Mouse (Mus musculus) hindbrain, embryonic 16.5 days (tissue): ENCODE measurements around the gene Cables2. TPM values are rescaled to one million over a fixed set of nuclear protein-coding genes. Genes with fewer than 3 reads are reported as not detected.

Experiments used
- ATAC-seq: fragments of 200-750 bp; cut with Nextera tagmentation; 2 replicates; pipeline ENCODE4 v1.8.0; 2017; ENCODE audit warnings: moderate TSS enrichment, moderate library complexity
- H3K27ac ChIP-seq: fragments of 300-500 bp; sonication (generic); 2 replicates; pipeline ENCODE4 v1.5.1; 2014; ENCODE audit warnings: low read depth, mild to moderate bottlenecking, control low read depth, low read length, moderate library complexity
- H3K27me3 ChIP-seq: fragments of 300-500 bp; sonication (generic); replicated peaks from 2 replicates; pipeline ENCODE4 v1.6.1; 2014; ENCODE audit warnings: low read length; ENCODE audit not compliant: control insufficient read depth, insufficient read depth
- H3K36me3 ChIP-seq: fragments of 300-500 bp; sonication (generic); 2 replicates; pipeline ENCODE4 v1.6.1; 2014; ENCODE audit warnings: mild to moderate bottlenecking, low read length, moderate library complexity, mixed read lengths; ENCODE audit not compliant: control insufficient read depth, insufficient read depth
- H3K4me1 ChIP-seq: fragments of 300-500 bp; sonication (generic); 2 replicates; pipeline ENCODE4 v1.6.1; 2014; ENCODE audit warnings: low read depth, low read length; ENCODE audit not compliant: control insufficient read depth, insufficient read depth
- H3K4me2 ChIP-seq: fragments of 300-500 bp; sonication (generic); 2 replicates; pipeline ENCODE4 v1.6.1; 2014; ENCODE audit warnings: mild to moderate bottlenecking, low read length, control low read depth, moderate library complexity
- H3K4me3 ChIP-seq: fragments of 300-500 bp; sonication (generic); 2 replicates; pipeline ENCODE4 v1.5.1; 2014; ENCODE audit warnings: mild to moderate bottlenecking, low read length, control low read depth, moderate library complexity
- H3K9ac ChIP-seq: fragments of 300-500 bp; sonication (generic); 2 replicates; pipeline ENCODE4 v1.6.1; 2014; ENCODE audit warnings: low read depth, mild to moderate bottlenecking, control low read depth, low read length, moderate library complexity
- H3K9me3 ChIP-seq: fragments of 300-500 bp; sonication (generic); 2 replicates; pipeline ENCODE4 v1.6.1; 2014; ENCODE audit warnings: mild to moderate bottlenecking, low read length, moderate library complexity; ENCODE audit not compliant: control insufficient read depth
- WGBS: fragments of 180-500 bp; shearing (Covaris S2); extraction: QIAGEN DNeasy Blood & Tissue Kit; methylation state at CpG from one replicate; pipeline ENCODE4 v1.1.7; 2014; 5-methylcytosine and 5-hydroxymethylcytosine counted together
- polyA plus RNA-seq: library from polyadenylated mRNA; unstranded; fragments of >200 nt; fragmentation: Nextera tagmentation; extraction: Ambion mirVana; gene quantifications from 2 replicates; pipeline ENCODE4 v1.2.1, GENCODE M21; 2015

Gene Cables2
- polyA plus RNA-seq, 1 experiment from 2014 or later: 11.1 TPM

GRCm38 (mm10) chr2:180290503-180290902, 17.2 kb upstream of the Cables2 start:
- no peak overlapping the region for H3K9ac ChIP-seq
- H3K36me3 ChIP-seq: no peaks in the 10 kb centered on the region
- ATAC-seq: no peak
- no peak overlapping the region for H3K27ac ChIP-seq
- WGBS: 76% methylated on average over 6 of the region's 6 CpGs
- no peaks in the 10 kb centered on the region for H3K4me1 ChIP-seq
- H3K4me3 ChIP-seq: no peak overlapping the region
- no peaks in the 10 kb centered on the region for H3K9me3 ChIP-seq
- H3K27me3 ChIP-seq: no peaks in the 10 kb centered on the region
- no peak overlapping the region for H3K4me2 ChIP-seq

GRCm38 (mm10) chr2:180289440-180290108, 16.3 kb upstream of the Cables2 start, which contains the start of gene Rbbp8nl:
TSS of gene Rbbp8nl (minus strand) at chr2:180289879.
- Histone ChIP-seq H3K9ac (no peak within 1 kb of the TSS), H3K4me1 (no peaks in the 10 kb centered on the region), H3K27ac (no peak within 1 kb of the TSS), H3K4me3 (no peak within 1 kb of the TSS), H3K4me2 (no peak within 1 kb of the TSS), H3K9me3 (no peaks in the 10 kb centered on the region), H3K36me3 (no peaks in the 10 kb centered on the region), H3K27me3 (no peaks in the 10 kb centered on the region)
- no peak for ATAC-seq
- 51% methylated on average over 16 of the region's 16 CpGs for WGBS

GRCm38 (mm10) chr2:180288966-180289365, 15.7 kb upstream of the Cables2 start:
- H3K9me3 ChIP-seq: no peaks in the 10 kb centered on the region
- 63% methylated on average over 11 of the region's 11 CpGs for WGBS
- H3K4me1 ChIP-seq: no peaks in the 10 kb centered on the region
- no peak overlapping the region for H3K4me3 ChIP-seq
- no peaks in the 10 kb centered on the region for H3K27me3 ChIP-seq
- ATAC-seq: no peak
- H3K4me2 ChIP-seq: no peak overlapping the region
- H3K36me3 ChIP-seq: no peaks in the 10 kb centered on the region
- H3K9ac ChIP-seq: no peak overlapping the region
- no peak overlapping the region for H3K27ac ChIP-seq

DNA sequence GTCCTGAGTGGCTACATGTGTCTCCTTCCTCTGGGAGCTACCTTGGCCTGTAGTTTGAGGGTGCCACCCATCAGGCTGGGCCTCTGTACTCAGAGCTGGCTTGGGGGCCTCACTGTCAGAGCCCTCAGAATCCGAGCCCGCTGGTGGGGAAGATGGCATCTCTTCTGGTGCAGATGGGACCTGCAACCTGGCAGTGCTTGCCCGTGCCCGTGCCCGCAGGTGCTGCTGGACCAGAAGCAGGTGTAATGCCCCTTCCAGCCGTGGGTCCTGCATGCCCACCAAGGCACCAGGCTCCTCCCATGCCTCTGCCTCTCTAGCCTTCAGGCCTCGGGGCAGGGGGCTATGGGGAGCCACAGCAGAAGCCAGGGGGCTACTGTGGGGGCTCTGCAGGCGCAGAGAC, 6.0 kb upstream of the Cables2 start:
- WGBS: 82% methylated on average over 8 of the region's 8 CpGs
- Histone ChIP-seq H3K4me3 (no peak overlapping the region), H3K4me1 (no peaks in the 10 kb centered on the region), H3K27ac (no peak overlapping the region), H3K27me3 (no peaks in the 10 kb centered on the region; the same call in 1 of the 2 replicates), H3K4me2 (no peak overlapping the region), H3K9ac (no peak overlapping the region), H3K9me3 (no peaks in the 10 kb centered on the region), H3K36me3 (no peaks in the 10 kb centered on the region)
- no peak for ATAC-seq

- H3K9ac ChIP-seq: no peak overlapping the region
- no peak overlapping the region for H3K4me2 ChIP-seq
- H3K9me3 ChIP-seq: no peaks in the 10 kb centered on the region
- 69% methylated on average over 8 of the region's 8 CpGs for WGBS
- no peak overlapping the region for H3K4me3 ChIP-seq
- no peaks in the 10 kb centered on the region for H3K36me3 ChIP-seq
- no peaks in the 10 kb centered on the region; the same call in 1 of the 2 replicates for H3K27me3 ChIP-seq
- no peak for ATAC-seq
- H3K27ac ChIP-seq: no peak overlapping the region
- H3K4me1 ChIP-seq: no peaks in the 10 kb centered on the region; the same call in none of the 2 replicates
Observed at GRCm38 (mm10) chr2:180277773-180278320, 4.6 kb upstream of the Cables2 start.

DNA sequence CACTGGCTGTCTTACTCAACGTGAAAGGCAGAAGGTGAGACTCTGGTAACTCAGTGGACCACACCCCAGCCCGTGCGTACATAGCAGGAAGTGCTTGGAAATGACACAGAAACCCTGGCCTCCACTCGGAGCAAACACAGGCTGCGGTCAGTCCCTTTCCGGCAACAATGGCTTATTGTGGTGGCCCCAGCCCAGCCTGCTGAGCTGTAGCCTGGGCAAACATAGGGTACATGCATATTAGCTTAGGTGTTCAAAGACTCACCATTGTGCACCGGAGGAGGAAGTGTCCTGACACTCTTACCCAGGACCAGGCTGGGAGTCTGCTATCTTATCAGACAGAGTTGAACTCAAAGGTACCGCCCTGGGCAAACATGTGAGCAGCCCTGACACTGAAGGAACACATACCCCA, 3.6 kb upstream of the Cables2 start:
- 74% methylated on average over 8 of the region's 8 CpGs for WGBS
- Histone ChIP-seq H3K27ac (no peak overlapping the region), H3K4me1 (peaks cover 9% of the 10 kb centered on the region), H3K4me3 (no peak overlapping the region), H3K9me3 (no peaks in the 10 kb centered on the region), H3K36me3 (no peaks in the 10 kb centered on the region), H3K4me2 (no peak overlapping the region), H3K9ac (no peak overlapping the region), H3K27me3 (no peaks in the 10 kb centered on the region; the same call in 1 of the 2 replicates)
- ATAC-seq: no peak

DNA sequence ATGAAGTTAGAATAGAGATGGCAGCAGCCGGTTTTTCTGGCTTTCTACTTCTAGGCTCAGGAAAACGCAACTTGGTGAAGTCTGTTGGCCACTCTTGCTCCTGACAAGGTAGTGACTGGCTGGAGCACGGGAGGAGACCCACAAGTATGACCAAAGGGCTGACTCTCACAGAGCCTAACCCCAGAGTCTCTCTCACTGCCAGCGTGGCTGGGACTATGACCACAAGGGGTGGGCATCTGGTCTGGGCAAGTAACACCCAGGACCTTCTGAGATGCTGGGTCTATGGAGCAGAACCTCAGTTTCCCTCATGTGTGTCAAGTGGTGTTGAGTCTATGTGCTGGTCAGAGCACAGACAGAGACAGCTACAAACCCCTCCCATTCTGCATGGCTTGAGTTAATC, 3.1 kb upstream of the Cables2 start:
- no peak for ATAC-seq

DNA sequence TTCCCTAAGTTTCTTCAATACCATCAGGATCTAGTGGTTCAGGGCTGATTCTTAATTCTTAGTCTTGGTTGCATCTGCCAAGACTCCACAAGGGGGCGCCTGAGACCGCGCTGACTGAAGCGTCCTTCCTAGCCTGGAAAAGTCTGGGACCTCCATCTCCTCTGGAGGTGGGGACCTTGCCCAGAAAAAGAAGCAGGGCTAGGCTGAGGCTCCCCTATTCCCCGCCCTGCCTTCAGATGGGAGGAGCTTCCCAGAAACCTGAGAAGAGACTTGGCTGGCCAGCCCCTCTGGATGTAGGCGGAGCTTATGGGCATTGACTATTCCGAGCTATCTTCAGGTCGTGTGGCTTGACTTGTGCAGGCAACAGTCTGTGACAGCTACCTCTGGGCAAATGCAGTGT, 2.5 kb upstream of the Cables2 start:
- Histone ChIP-seq H3K4me3 (no peak overlapping the region), H3K9me3 (no peaks in the 10 kb centered on the region), H3K4me2 (peak overlapping the region; percentile 37), H3K9ac (no peak overlapping the region), H3K36me3 (no peaks in the 10 kb centered on the region), H3K27ac (no peak overlapping the region), H3K4me1 (peaks cover 16% of the 10 kb centered on the region), H3K27me3 (no peaks in the 10 kb centered on the region; the same call in 1 of the 2 replicates)
- ATAC-seq: no peak
- under 1% methylated on average over 8 of the region's 8 CpGs for WGBS

More for the DNA sequence above, 3.1 kb upstream of the Cables2 start:
- Histone ChIP-seq H3K4me3 (no peak overlapping the region), H3K9me3 (no peaks in the 10 kb centered on the region), H3K9ac (no peak overlapping the region), H3K36me3 (no peaks in the 10 kb centered on the region), H3K4me2 (no peak overlapping the region), H3K4me1 (peaks cover 14% of the 10 kb centered on the region), H3K27me3 (no peaks in the 10 kb centered on the region; the same call in 1 of the 2 replicates), H3K27ac (no peak overlapping the region)
- 64% methylated on average over 4 of the region's 4 CpGs for WGBS

- H3K9ac ChIP-seq: no peak overlapping the region
- no peaks in the 10 kb centered on the region for H3K36me3 ChIP-seq
- no peak overlapping the region for H3K4me3 ChIP-seq
- WGBS: 93% methylated on average over 2 of the region's 2 CpGs
- no peaks in the 10 kb centered on the region for H3K9me3 ChIP-seq
- no peak overlapping the region for H3K27ac ChIP-seq
- H3K4me2 ChIP-seq: no peak overlapping the region
- no peak for ATAC-seq
- H3K4me1 ChIP-seq: peaks cover 17% of the 10 kb centered on the region
- no peaks in the 10 kb centered on the region; the same call in 1 of the 2 replicates for H3K27me3 ChIP-seq
Observed at GRCm38 (mm10) chr2:180274523-180274922, 1.2 kb upstream of the Cables2 start.
